Mouse (Mus musculus): ENCODE data around the gene Parm1. TPM values are rescaled to one million over a fixed set of nuclear protein-coding genes. Genes with fewer than 3 reads are reported as not detected.

The Parm1 gene
- total RNA-seq, 2 experiments from 2014 or later: 0.26 TPM; not detected in 1

GRCm38 (mm10) chr5:91566591-91566990 is 49.2 kb downstream of the Parm1 start:
- no peak for ATAC-seq (replicated peaks; ENCODE audit: poor library complexity, severe bottlenecking)

DNA sequence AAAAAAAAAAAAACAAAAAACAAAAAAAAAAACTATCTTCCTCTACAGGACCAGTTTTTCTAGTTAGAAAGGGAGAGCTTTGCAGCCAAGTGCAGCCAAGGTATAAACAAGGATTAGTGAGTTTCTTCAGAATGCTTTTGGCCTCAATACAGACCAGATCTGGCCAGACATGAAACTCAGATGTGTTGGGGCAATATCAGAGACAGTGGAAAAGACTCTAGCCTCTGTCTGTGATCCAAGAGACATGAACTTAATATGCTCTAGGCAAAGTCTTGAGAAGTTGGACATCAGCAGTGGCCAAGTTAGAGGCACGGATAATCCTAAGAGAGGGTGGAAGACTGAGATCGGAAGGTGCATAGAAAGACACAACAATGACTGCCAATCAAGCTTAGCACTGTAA is 56.8 kb downstream of the Parm1 start:
- no peak for ATAC-seq (replicated peaks; ENCODE audit: poor library complexity, severe bottlenecking)

- no peak for ATAC-seq (replicated peaks; ENCODE audit: poor library complexity, severe bottlenecking)
These were observed 61.5 kb downstream of the Parm1 start for GRCm38 (mm10) chr5:91578924-91579323.

- ATAC-seq (replicated peaks; ENCODE audit: poor library complexity, severe bottlenecking): no peak
These were observed 64.4 kb downstream of the Parm1 start for GRCm38 (mm10) chr5:91581799-91582198.

DNA sequence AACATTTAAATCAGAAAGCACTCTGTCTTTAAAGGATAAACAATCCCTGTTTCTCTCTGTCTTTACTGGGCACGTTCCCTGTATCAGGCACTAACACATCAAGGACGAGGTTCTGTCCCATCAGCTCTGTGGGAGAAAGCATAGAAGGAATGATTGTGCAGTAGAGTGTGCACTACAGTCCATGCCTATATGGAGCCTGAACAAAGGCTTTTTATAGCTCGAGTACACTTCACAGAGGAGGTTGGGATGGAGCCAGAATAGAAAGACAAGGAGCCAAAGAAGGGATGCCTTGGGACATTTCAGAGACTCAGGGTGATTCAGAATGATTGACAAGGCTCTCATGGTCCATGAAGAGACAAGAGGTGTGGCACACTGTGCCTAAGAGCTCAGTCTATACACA is 68.8 kb downstream of the Parm1 start:
- no peak for ATAC-seq (replicated peaks; ENCODE audit: poor library complexity, severe bottlenecking)

DNA sequence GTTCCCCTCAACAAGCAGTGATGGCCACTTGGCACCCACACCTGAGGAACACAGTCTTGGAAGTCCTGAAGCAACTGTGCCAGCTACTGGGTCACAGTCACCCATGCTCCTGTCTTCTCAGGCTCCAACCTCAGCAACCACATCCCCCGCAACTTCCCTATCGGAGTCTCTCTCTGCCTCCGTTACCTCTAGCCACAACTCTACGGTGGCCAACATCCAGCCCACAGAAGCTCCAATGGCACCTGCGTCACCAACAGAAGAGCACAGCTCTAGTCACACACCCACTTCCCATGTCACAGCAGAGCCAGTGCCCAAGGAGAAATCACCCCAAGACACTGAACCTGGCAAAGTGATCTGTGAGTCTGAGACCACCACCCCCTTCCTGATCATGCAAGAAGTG is 76.7 kb downstream of the Parm1 start:
- ATAC-seq (replicated peaks; ENCODE audit: poor library complexity, severe bottlenecking): peak; percentile 82

- no peak for ATAC-seq (replicated peaks; ENCODE audit: poor library complexity, severe bottlenecking)
These were observed 79.8 kb downstream of the Parm1 start for GRCm38 (mm10) chr5:91597216-91597615.

GRCm38 (mm10) chr5:91599801-91600200 is 82.4 kb downstream of the Parm1 start:
- no peak for ATAC-seq (replicated peaks; ENCODE audit: poor library complexity, severe bottlenecking)

DNA sequence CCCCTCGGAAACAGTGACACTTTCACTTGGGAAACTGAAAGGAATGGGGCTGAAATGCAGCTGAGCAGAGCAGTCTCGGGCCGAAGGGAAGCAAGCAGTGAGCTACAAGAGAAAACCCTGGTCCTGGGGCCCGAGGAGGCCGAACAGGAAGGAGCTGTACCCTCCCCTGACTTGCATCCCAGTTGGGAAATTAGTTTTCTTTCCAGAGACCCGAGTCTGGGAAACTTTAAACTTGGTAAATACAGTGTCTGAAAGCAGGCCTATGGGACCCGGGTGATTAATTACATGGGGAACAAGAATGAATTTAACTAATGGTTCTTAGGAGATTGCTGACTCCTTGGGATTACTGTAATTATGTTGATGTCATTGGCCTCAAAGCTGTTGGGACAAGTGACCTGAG is 85.9 kb downstream of the Parm1 start:
- no peak for ATAC-seq (replicated peaks; ENCODE audit: poor library complexity, severe bottlenecking)

DNA sequence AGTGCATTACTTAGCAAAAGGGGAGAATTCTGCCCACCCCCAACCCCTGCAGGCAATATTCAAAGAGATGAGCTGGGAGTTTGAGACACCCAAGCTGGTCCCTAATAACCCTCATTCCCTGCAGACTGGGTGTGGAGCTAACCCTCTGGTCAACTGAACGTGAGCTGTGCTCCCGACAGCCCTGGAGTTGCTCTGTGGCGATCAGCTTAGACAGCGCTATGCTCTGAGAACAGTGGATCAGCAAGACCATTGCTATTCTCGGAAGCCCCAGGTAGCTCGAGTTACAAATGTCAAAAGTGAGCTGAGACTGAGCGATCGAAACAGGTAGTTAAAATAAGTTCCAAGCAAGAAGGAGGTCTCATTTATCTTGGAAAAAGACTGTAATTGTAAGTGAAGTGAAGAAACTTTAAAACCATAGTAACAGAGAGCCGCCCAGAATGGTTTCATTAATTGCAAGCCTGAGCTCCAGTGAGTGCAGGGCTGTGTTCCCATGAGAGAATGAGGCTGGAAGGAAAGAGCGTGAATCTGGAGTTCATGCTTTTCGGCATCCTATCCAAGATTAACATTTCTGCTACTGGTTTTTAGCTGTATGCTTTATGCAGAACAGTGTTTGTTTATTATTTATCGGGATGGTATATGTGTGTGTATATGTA is 86.5 kb downstream of the Parm1 start:
- no peak for ATAC-seq (replicated peaks; ENCODE audit: poor library complexity, severe bottlenecking)

DNA sequence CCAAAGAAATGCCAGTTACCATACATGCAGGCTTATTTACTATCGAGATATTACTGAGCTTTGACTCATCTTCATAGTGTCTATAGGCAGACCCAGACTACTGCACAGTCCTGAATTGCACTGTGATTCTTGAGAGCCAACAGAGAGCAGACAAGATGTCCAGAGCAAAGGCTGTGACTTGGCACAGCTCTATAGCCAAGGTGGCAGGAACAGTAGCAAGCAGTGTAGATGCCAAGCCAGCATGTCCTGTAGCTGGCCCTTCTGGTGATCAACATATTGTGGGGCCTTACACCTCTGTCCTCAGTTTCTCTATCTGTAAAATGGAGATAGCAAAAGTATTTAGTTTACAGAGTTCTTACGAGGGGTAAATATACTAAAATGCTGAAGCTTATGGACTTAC is 89.8 kb downstream of the Parm1 start:
- no peak for ATAC-seq (replicated peaks; ENCODE audit: poor library complexity, severe bottlenecking)

- no peak for ATAC-seq (replicated peaks; ENCODE audit: poor library complexity, severe bottlenecking)
These were observed 90.4 kb downstream of the Parm1 start for GRCm38 (mm10) chr5:91607841-91608240.

DNA sequence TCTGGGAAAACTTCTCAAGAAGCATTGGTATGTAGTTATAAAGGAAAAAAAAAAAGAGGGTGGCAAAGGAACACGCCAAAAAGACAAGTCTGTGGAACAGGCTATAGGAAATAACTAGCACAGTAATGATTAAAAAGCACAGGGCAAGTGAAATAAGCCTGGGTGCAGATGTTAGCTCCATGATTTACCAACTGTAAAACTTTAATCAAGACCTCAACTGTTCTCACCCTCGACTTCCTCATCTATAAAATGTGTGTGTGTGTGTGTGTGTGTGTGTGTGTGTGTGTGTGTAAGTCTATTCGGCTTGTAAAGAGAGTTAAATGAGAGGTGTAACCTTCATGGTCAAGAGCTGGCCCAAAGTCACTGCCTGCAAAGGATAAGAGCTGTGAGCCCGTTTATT is 91.6 kb downstream of the Parm1 start:
- no peak for ATAC-seq (replicated peaks; ENCODE audit: poor library complexity, severe bottlenecking)

DNA sequence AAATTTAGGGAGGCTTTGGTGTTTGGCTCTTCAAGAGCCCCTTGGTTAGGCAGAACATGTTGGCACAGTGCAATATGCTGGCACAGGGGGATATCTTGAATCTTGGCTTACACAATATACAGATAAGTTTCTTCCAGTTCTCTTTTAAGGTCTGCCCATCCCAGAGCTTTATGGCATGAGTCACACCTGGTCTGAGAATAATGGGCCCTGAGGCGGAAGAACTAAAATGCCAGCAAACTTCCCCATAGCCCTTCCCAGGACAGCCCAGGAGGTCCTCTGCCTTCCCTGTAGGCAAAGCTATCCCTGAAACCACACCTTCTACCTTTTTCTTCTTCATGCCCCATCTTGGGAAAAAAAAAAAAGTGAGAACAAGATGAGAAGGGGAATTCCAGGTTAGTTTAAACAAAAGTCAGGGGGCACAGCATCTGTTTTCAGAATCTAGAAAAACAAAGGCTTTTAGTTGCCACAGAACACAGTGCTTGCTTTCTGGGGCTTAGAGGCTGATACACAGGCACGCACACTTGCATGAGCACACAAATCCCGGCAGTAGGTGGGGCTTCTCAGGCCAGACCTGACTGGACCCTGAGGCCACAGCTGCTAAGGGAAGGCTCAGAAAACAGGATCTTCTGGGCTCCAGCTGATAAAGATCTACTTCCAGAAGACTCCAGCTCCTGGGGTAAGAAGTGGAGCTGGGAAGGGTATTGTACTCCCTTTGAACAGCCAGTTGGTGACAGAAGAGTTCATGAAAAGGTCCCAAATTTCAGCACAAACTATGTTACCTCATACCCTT is 92.3 kb downstream of the Parm1 start:
- ATAC-seq (replicated peaks; ENCODE audit: poor library complexity, severe bottlenecking): peak; percentile 29

- peak; percentile 78 for ATAC-seq (replicated peaks; ENCODE audit: poor library complexity, severe bottlenecking)
These were observed 93.1 kb downstream of the Parm1 start for GRCm38 (mm10) chr5:91610499-91610898.

GRCm38 (mm10) chr5:91611589-91611988 is 94.2 kb downstream of the Parm1 start:
- ATAC-seq (replicated peaks; ENCODE audit: poor library complexity, severe bottlenecking): no peak

DNA sequence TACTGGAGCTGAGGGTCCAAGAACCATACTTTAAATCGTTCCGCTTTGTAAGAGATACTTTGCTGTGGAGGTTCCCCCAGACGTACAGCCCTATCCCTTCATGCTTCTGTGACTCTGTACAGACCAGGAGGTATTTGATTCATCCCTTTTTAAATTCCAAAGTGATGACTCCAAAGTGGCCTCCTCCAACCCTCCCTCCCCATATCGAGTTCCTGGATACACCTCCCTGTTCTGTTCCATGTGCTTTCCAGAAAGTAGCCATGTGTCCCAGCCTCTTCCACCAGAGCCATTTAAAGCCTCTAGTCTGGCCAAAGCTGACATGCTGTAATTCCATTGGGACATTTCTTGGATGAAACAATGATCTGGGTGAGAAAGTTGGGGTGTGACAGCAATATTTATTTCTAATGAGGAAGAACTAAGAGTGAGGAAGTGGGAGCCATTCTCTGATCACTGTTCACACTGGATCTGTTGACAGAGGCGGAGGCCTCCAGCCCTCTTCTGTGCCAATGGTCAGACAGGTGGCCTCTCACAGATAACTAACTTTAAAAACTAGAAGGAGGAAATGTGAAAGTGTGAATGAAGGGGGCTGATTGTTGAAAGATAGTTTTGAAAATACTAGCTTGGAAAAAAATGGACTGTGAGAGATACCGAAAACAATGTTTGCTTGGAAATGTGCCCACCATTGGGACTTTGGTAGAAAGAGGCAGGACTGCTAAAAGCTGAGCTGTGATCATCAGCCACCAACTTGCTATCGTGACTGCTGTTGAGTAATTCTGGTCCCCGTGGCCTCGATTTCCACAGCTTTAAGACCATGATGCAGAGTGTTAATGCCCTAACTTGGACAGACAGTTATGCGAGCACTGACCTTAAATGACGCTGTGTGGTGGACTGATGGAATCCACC is 100.2 kb downstream of the Parm1 start:
- ATAC-seq (replicated peaks; ENCODE audit: poor library complexity, severe bottlenecking): no peak

- no peak for ATAC-seq (replicated peaks; ENCODE audit: poor library complexity, severe bottlenecking)
These were observed 101.3 kb downstream of the Parm1 start for GRCm38 (mm10) chr5:91618661-91619173.

GRCm38 (mm10) chr5:91621197-91621596 is 103.8 kb downstream of the Parm1 start:
- ATAC-seq (replicated peaks; ENCODE audit: poor library complexity, severe bottlenecking): no peak

GRCm38 (mm10) chr5:91626823-91627222 is 109.4 kb downstream of the Parm1 start:
- no peak for ATAC-seq (replicated peaks; ENCODE audit: poor library complexity, severe bottlenecking)

DNA sequence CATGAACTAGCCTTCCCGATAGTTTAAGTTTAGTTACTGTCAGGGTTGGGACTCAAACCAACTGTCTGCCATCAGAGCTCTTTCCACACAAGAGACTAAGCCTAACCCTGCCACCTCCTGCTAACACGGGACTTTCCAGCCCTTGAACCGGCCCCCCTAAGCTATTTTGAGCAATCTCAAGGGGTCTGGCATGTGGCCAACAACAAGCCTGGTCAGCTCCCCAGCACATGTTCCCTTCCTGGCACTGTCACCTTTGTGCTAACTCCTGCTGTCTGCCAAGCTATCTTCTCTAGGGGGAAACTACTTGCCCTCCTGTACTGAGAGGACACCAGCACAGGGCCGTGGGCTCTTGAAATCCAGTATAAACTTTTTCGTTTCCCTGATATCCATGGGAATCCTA is 112.1 kb downstream of the Parm1 start:
- peak; percentile 46; the same call in 1 of the 2 replicates for ATAC-seq (replicated peaks; ENCODE audit: poor library complexity, severe bottlenecking)
